Mouse (Mus musculus) intestine, embryonic 16.5 days (tissue): Measurements from ENCODE around the gene Fam71b. TPM values are rescaled to one million over a fixed set of nuclear protein-coding genes. Genes with fewer than 3 reads are reported as not detected.
A peak's percentile ranks its signal among the peaks of the same experiment; 100 is the strongest.

Source experiments
- ATAC-seq: fragments of 200-750 bp; cut with Nextera tagmentation; 2 replicates; pipeline ENCODE4 v1.8.0; 2017; ENCODE audit warnings: moderate TSS enrichment, moderate library complexity
- H3K27ac ChIP-seq: fragments of 300-500 bp; sonication (generic); 2 replicates; pipeline ENCODE4 v1.5.1; 2014; ENCODE audit warnings: mild to moderate bottlenecking, low read length
- H3K27me3 ChIP-seq: fragments of 300-500 bp; sonication (generic); replicated peaks from 2 replicates; pipeline ENCODE4 v1.6.1; 2014; ENCODE audit warnings: low read length, control low read depth, mixed read lengths; ENCODE audit not compliant: control insufficient read depth, insufficient read depth
- H3K36me3 ChIP-seq: fragments of 300-500 bp; sonication (generic); 2 replicates; pipeline ENCODE4 v1.6.1; 2014; ENCODE audit warnings: low read length, control low read depth; ENCODE audit not compliant: control insufficient read depth, insufficient read depth
- H3K4me1 ChIP-seq: fragments of 300-500 bp; sonication (generic); 2 replicates; pipeline ENCODE4 v1.6.1; 2014; ENCODE audit warnings: low read length, control low read depth, mixed read lengths; ENCODE audit not compliant: control insufficient read depth, insufficient read depth
- H3K4me2 ChIP-seq: fragments of 300-500 bp; sonication (generic); 2 replicates; pipeline ENCODE4 v1.6.1; 2014; ENCODE audit warnings: low read depth, low read length, control low read depth
- H3K4me3 ChIP-seq: fragments of 300-500 bp; sonication (generic); 2 replicates; pipeline ENCODE4 v1.5.1; 2014; ENCODE audit warnings: mild to moderate bottlenecking, low read length
- H3K9ac ChIP-seq: fragments of 300-500 bp; sonication (generic); 2 replicates; pipeline ENCODE4 v1.6.1; 2014; ENCODE audit warnings: low read depth, low read length
- H3K9me3 ChIP-seq: fragments of 300-500 bp; sonication (generic); 2 replicates; pipeline ENCODE4 v1.6.1; 2016; ENCODE audit warnings: low read length, control low read depth; ENCODE audit not compliant: control insufficient read depth
- WGBS: fragments of 180-500 bp; shearing (Covaris S2); extraction: QIAGEN DNeasy Blood & Tissue Kit; methylation state at CpG from one replicate; pipeline ENCODE4 v1.1.7; 2014; 5-methylcytosine and 5-hydroxymethylcytosine counted together
- polyA plus RNA-seq: library from polyadenylated mRNA; unstranded; fragments of >200 nt; fragmentation: Nextera tagmentation; extraction: Ambion mirVana; gene quantifications from 2 replicates; pipeline ENCODE4 v1.2.1, GENCODE M21; 2015

Gene Fam71b
- polyA plus RNA-seq, 1 experiment from 2014 or later = not detected

DNA sequence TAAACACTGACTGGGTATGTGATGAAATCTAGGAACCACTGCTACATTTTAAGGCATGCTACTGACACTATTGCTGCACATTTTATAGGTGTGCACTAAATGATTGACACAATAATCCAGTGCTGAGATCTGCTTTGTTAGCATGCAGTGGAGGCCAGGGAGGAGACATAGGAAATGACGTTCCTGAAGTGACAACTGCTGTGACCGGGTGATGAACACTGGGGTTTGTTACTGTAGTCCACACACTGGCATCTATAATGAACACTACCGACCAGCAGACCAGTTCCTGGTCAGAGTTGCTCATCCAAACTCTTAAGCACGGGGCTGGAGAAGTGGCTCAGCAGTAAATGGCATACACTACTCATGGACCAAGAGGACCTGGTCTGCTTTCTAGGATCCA, 2.9 kb upstream of the Fam71b start:
- no peak overlapping the region for H3K27ac ChIP-seq
- H3K27me3 ChIP-seq = no peaks in the 10 kb centered on the region
- WGBS = 77% methylated on average over 4 of the region's 4 CpGs
- H3K4me2 ChIP-seq = no peak overlapping the region
- no peaks in the 10 kb centered on the region for H3K36me3 ChIP-seq
- H3K4me1 ChIP-seq = no peaks in the 10 kb centered on the region
- H3K4me3 ChIP-seq = no peak overlapping the region
- no peak for ATAC-seq
- no peaks in the 10 kb centered on the region for H3K9me3 ChIP-seq
- no peak overlapping the region for H3K9ac ChIP-seq

DNA sequence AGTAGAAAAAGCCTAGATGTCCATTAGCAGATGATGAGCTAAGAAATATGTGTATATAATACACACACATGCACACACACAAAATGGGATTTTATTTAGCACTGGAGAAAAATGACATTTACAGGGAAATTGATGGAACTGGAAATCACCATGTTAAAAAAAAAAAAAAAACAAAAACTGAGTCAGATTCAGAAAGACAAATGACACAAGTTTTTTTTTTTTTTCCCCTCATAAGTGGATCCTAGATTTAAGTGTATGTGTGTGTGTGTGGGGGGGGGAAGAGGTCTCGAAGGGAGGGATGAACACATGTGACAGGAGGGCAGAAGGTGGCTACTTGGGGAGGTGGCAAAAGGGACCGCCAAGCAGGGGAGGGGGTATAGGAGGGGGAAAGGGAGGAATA, 1.3 kb upstream of the Fam71b start:
- ATAC-seq = no peak
- Histone ChIP-seq H3K36me3 (no peaks in the 10 kb centered on the region), H3K9ac (no peak overlapping the region), H3K9me3 (no peaks in the 10 kb centered on the region), H3K27ac (no peak overlapping the region), H3K27me3 (no peaks in the 10 kb centered on the region), H3K4me2 (no peak overlapping the region), H3K4me3 (no peak overlapping the region), H3K4me1 (no peaks in the 10 kb centered on the region)
- WGBS = 96% methylated on average over 2 of the region's 2 CpGs

GRCm38 (mm10) chr11:46395698-46396097, 661 bp upstream of the Fam71b start:
- 91% methylated on average over 2 of the region's 2 CpGs for WGBS
- no peak overlapping the region for H3K9ac ChIP-seq
- no peaks in the 10 kb centered on the region for H3K9me3 ChIP-seq
- ATAC-seq = no peak
- H3K4me3 ChIP-seq = no peak overlapping the region
- H3K36me3 ChIP-seq = no peaks in the 10 kb centered on the region
- no peak overlapping the region for H3K4me2 ChIP-seq
- H3K27me3 ChIP-seq = no peaks in the 10 kb centered on the region
- H3K4me1 ChIP-seq = no peaks in the 10 kb centered on the region
- no peak overlapping the region for H3K27ac ChIP-seq

- ATAC-seq = no peak
- Histone ChIP-seq H3K4me2 (no peak overlapping the region), H3K9ac (no peak overlapping the region), H3K4me3 (no peak overlapping the region), H3K9me3 (no peaks in the 10 kb centered on the region), H3K4me1 (0 out of 2 replicates have a peak, but pooled peaks cover 2% of the 10 kb centered on the region), H3K36me3 (no peaks in the 10 kb centered on the region), H3K27me3 (no peaks in the 10 kb centered on the region), H3K27ac (no peak overlapping the region)
- WGBS = 63% methylated on average over 4 of the region's 4 CpGs
Measured at GRCm38 (mm10) chr11:46396860-46397179, 461 bp downstream of the Fam71b start.

GRCm38 (mm10) chr11:46397900-46398299, 1.5 kb downstream of the Fam71b start:
- Histone ChIP-seq H3K36me3 (no peaks in the 10 kb centered on the region), H3K27ac (no peak overlapping the region), H3K4me2 (no peak overlapping the region), H3K9me3 (no peaks in the 10 kb centered on the region), H3K4me3 (no peak overlapping the region), H3K27me3 (no peaks in the 10 kb centered on the region), H3K9ac (no peak overlapping the region), H3K4me1 (0 out of 2 replicates have a peak, but pooled peaks cover 2% of the 10 kb centered on the region)
- WGBS = 49% methylated on average over 2 of the region's 2 CpGs
- ATAC-seq = no peak

DNA sequence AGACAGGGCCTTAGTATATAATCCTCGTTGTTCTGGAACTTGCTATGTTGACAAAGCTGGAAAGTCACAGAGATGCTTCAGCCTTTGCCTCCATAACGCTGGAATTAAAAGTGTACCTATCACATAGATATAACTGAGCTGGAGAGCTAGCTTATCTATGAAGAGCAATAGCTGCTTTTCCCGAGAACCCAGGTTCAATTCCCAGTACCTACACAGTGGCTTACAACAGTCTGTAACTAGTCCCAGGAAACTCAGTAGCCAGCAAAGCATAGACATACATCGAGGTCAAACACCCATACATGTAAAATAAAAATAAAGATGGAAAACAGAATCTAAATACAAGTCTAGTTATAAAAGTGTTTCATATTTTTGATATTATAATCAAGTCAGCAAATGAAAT, 2.1 kb downstream of the Fam71b start:
- 85% methylated on average over 4 of the region's 4 CpGs for WGBS
- H3K27me3 ChIP-seq = no peaks in the 10 kb centered on the region
- no peak overlapping the region for H3K27ac ChIP-seq
- H3K9me3 ChIP-seq = no peaks in the 10 kb centered on the region
- H3K9ac ChIP-seq = no peak overlapping the region
- H3K4me3 ChIP-seq = no peak overlapping the region
- H3K4me1 ChIP-seq = 0 out of 2 replicates have a peak, but pooled peaks cover 2% of the 10 kb centered on the region
- no peak overlapping the region for H3K4me2 ChIP-seq
- no peaks in the 10 kb centered on the region for H3K36me3 ChIP-seq
- no peak for ATAC-seq

DNA sequence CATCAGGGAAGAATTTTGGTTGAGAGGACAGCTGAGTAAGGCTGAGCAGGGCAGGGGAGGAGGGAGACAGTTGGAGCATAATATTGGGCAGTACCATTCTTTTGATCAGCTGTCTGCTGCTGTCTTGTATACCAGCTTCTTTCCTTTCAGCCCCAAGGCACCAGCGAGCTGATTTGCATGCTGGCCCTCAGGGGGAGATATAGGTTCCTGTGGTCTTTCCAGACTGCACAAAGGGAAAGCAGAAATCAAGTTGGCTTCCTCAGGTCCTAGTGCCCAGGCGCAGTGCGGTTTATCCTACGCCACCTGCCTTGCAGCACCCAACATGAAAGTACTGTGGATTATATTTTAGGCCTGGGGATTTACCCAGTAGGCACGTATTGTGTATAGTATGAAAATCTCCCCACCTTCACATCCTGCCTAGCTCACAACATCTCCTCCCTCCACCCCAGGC, 2.6 kb downstream of the Fam71b start:
- no peak for ATAC-seq
- Histone ChIP-seq H3K4me2 (no peak overlapping the region), H3K36me3 (no peaks in the 10 kb centered on the region), H3K4me1 (0 out of 2 replicates have a peak, but pooled peaks cover 2% of the 10 kb centered on the region), H3K4me3 (no peak overlapping the region), H3K9ac (no peak overlapping the region), H3K27me3 (no peaks in the 10 kb centered on the region), H3K27ac (no peak overlapping the region), H3K9me3 (no peaks in the 10 kb centered on the region)
- WGBS = 69% methylated on average over 5 of the region's 5 CpGs

- 53% methylated on average over 12 of the region's 12 CpGs for WGBS
- peak overlapping the region; percentile 15; the same call in 1 of the 2 replicates for H3K4me3 ChIP-seq
- H3K4me1 ChIP-seq = 0 out of 2 replicates have a peak, but pooled peaks cover 2% of the 10 kb centered on the region
- H3K27ac ChIP-seq = 0 out of 2 replicates have a peak overlapping the region, but pooled peaks have one; percentile 12
- no peaks in the 10 kb centered on the region for H3K9me3 ChIP-seq
- peak overlapping the region; percentile 45; the same call in 1 of the 2 replicates for H3K9ac ChIP-seq
- ATAC-seq = peak; percentile 77
- H3K4me2 ChIP-seq = peak overlapping the region; percentile 50
- H3K27me3 ChIP-seq = no peaks in the 10 kb centered on the region
- H3K36me3 ChIP-seq = no peaks in the 10 kb centered on the region
Measured at GRCm38 (mm10) chr11:46401555-46401954, 5.2 kb downstream of the Fam71b start.

DNA sequence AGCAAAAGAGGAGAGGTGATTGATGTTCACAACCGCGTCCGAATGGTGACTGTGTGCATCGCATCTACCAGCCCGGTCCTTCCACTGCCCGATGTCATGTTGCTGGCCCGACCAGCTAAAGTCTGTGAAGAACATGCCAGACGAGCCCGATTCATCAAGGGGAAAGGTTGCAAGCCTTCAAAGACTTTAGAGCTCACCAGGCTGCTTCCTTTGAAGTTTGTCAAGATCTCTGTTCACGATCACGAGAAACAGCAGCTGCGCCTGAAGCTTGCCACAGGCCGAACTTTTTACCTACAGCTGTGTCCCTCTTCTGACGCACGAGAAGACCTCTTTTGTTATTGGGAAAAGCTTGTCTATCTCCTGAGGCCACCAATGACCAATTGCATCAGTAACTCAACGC, 8.6 kb downstream of the Fam71b start:
- ATAC-seq = no peak
- Histone ChIP-seq H3K27ac (no peak overlapping the region), H3K27me3 (no peaks in the 10 kb centered on the region), H3K4me3 (no peak overlapping the region), H3K36me3 (no peaks in the 10 kb centered on the region), H3K4me2 (no peak overlapping the region), H3K4me1 (0 out of 2 replicates have a peak, but pooled peaks cover 2% of the 10 kb centered on the region), H3K9ac (no peak overlapping the region), H3K9me3 (no peaks in the 10 kb centered on the region)
- 83% methylated on average over 16 of the region's 16 CpGs for WGBS

- H3K27me3 ChIP-seq = no peaks in the 10 kb centered on the region
- H3K36me3 ChIP-seq = no peaks in the 10 kb centered on the region
- H3K9me3 ChIP-seq = no peaks in the 10 kb centered on the region
- no peak overlapping the region for H3K4me3 ChIP-seq
- no peak overlapping the region for H3K9ac ChIP-seq
- ATAC-seq = no peak
- no peaks in the 10 kb centered on the region for H3K4me1 ChIP-seq
- WGBS = 54% methylated on average over 10 of the region's 10 CpGs
- no peak overlapping the region for H3K27ac ChIP-seq
- H3K4me2 ChIP-seq = no peak overlapping the region
Measured at GRCm38 (mm10) chr11:46406721-46407120, 10.4 kb downstream of the Fam71b start.
